Mouse (Mus musculus) macrophage (primary cell): Measurements from ENCODE around the gene Yeats4. TPM values are rescaled to one million over a fixed set of nuclear protein-coding genes. Genes with fewer than 3 reads are reported as not detected.
"Not testable (repeated sequence)": the region's sequence is repeated elsewhere in the genome, so short reads cannot be mapped to it uniquely, and the experiment has no call there.

Source experiments
- H3K27ac ChIP-seq: fragments of 350-480 bp; formaldehyde crosslinking; 2 replicates; pipeline ENCODE4 v1.9.0; 2021
- H3K36me3 ChIP-seq: fragments of 350-480 bp; formaldehyde crosslinking; 2 replicates; pipeline ENCODE4 v1.9.0; 2021; ENCODE audit errors: inconsistent target
- H3K4me3 ChIP-seq: fragments of 350-480 bp; formaldehyde crosslinking; 2 replicates; pipeline ENCODE4 v1.9.0; 2021; ENCODE audit errors: inconsistent target
- H3K79me2 ChIP-seq: fragments of 350-480 bp; formaldehyde crosslinking; 2 replicates; pipeline ENCODE4 v1.9.0; 2021; ENCODE audit errors: inconsistent target
- WGBS: methylation state at CpG from one replicate; pipeline ENCODE4 v1.1.7; 2026; ENCODE audit warnings: inconsistent platforms; ENCODE audit not compliant: missing documents; 5-methylcytosine and 5-hydroxymethylcytosine counted together
- polyA plus RNA-seq: library from polyadenylated mRNA; stranded (reverse); fragments of 250-400 nt; gene quantifications from 3 replicates; pipeline ENCODE4 v1.2.4, GENCODE M21; 2018; ENCODE audit warnings: inconsistent platforms

Gene Yeats4
- polyA plus RNA-seq, 1 experiment from 2014 or later = 78.5 TPM

DNA sequence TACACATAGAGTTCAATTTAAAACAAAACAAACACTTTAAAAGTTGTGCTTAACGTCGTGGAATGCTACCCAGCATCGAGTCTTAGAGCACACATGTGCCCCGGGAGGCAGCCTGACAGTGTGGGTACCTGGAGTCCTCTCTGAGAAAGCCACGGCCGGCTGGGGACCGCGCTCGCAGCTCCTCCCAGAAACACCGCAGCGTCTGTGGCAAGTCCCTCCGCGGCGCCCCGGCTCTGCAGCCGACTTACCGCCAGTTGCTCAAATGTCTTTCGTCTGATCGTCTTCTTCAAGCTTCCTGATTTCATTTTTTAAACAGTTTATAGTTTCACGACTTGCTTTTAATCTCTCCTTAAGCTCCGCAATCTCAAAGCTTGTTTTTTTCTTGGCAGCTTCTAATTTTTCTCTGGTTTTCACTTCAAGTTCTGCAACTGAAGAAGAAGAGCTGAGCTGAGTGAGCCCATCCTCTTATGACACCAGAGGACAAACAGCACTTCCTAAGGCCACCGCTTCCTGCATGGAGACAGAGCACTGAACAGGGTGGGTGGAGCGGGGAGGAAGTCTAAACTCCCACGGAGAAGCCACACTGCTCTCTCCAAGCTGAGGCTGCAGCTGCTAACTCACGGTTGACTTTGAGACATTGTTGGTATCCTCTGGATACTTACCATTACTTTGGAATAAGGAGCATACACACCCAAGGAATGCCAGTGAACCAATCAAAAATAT is 8.7 kb downstream of the Yeats4 start:
- WGBS = 33% methylated on average over 25 of the region's 25 CpGs
- Histone ChIP-seq H3K4me3 (no peak overlapping the region), H3K79me2 (peaks cover 22% of the 10 kb centered on the region; the same call in 1 of the 2 replicates), H3K27ac (peak overlapping the region; percentile 65), H3K36me3 (peaks cover 18% of the 10 kb centered on the region)

GRCm38 (mm10) chr10:117211023-117211422 is 13.3 kb downstream of the Yeats4 start:
- H3K4me3 ChIP-seq = no peak overlapping the region
- H3K79me2 ChIP-seq = no peaks in the 10 kb centered on the region
- WGBS = 91% methylated on average over 6 of the region's 6 CpGs
- H3K27ac ChIP-seq = no peak overlapping the region
- no peaks in the 10 kb centered on the region for H3K36me3 ChIP-seq

DNA sequence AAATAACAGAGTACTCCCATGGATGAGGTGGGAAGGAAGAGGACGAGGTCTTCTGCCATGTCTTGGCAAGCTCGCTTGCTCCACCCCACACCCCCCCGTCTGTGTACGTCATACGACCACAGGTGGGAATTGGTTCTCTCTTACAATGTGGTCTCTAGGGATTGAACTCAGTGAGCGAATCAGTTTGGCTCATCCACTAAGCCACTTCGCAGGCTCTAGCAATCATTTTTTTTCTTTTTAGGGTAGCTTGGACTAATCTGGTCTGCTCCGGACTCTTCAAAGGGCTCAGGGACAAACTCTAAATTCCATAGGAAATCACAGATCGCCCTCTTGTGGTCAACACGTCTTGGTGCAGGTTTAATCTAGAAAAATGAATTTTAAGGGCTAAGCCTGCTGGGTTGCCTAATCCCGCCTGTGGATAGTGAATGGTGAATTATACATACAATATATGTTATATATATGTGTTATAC is 14.8 kb downstream of the Yeats4 start:
- no peak overlapping the region for H3K4me3 ChIP-seq
- WGBS = 10% methylated on average over 11 of the region's 11 CpGs
- no peak overlapping the region for H3K27ac ChIP-seq
- no peaks in the 10 kb centered on the region for H3K36me3 ChIP-seq
- no peaks in the 10 kb centered on the region for H3K79me2 ChIP-seq

DNA sequence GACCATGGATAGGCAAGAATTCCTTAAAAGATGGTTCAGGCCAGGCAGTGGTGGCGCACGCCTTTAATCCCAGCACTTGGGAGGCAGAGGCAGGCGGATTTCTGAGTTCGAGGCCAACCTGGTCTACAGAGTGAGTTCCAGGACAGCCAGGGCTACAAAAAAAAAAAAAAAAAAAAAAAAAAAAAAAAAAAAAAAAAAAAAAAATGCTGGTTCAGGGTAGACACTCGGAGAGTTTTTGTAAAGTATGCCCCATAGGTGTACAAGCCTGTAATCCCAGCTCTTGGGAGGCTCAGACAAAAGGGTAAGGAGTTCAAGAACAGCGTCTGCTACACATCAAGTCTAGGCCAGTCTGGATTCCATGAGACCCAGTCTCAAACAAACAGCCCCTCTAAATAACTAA is 15.5 kb downstream of the Yeats4 start:
- H3K36me3 ChIP-seq, H3K27ac ChIP-seq, H3K4me3 ChIP-seq, H3K79me2 ChIP-seq: not testable (repeated sequence)
- 92% methylated on average over 4 of the region's 6 CpGs for WGBS

- 95% methylated on average over 14 of the region's 15 CpGs for whole genome bisulfite sequencing
- H3K4me3 ChIP-seq = no peak overlapping the region
- H3K79me2 ChIP-seq = no peaks in the 10 kb centered on the region
- H3K27ac ChIP-seq = no peak overlapping the region
- no peaks in the 10 kb centered on the region for H3K36me3 ChIP-seq
Measured at GRCm38 (mm10) chr10:117208221-117208620, 16.1 kb downstream of the Yeats4 start.

- WGBS = 95% methylated on average over 3 of the region's 3 CpGs
- H3K79me2 ChIP-seq = no peaks in the 10 kb centered on the region
- H3K27ac ChIP-seq = no peak overlapping the region
- no peaks in the 10 kb centered on the region for H3K36me3 ChIP-seq
- no peak overlapping the region for H3K4me3 ChIP-seq
Measured at GRCm38 (mm10) chr10:117206070-117206469, 18.2 kb downstream of the Yeats4 start.

- H3K27ac ChIP-seq = no peak overlapping the region
- no peaks in the 10 kb centered on the region for H3K36me3 ChIP-seq
- H3K79me2 ChIP-seq = no peaks in the 10 kb centered on the region
- no peak overlapping the region for H3K4me3 ChIP-seq
- WGBS = 15% methylated on average over 2 of the region's 2 CpGs
Measured at GRCm38 (mm10) chr10:117203558-117203981, 20.7 kb downstream of the Yeats4 start.

- WGBS = 95% methylated on average over 13 of the region's 17 CpGs
- Histone ChIP-seq H3K79me2 (no peaks in the 10 kb centered on the region), H3K27ac (no peak overlapping the region), H3K4me3 (no peak overlapping the region), H3K36me3 (no peaks in the 10 kb centered on the region)
Measured at GRCm38 (mm10) chr10:117202981-117203557, 21.2 kb downstream of the Yeats4 start.

GRCm38 (mm10) chr10:117199701-117200100 is 24.6 kb downstream of the Yeats4 start:
- H3K79me2 ChIP-seq = no peaks in the 10 kb centered on the region
- H3K36me3 ChIP-seq = no peaks in the 10 kb centered on the region
- H3K27ac ChIP-seq = no peak overlapping the region
- WGBS = 90% methylated on average over 3 of the region's 3 CpGs
- H3K4me3 ChIP-seq = no peak overlapping the region

DNA sequence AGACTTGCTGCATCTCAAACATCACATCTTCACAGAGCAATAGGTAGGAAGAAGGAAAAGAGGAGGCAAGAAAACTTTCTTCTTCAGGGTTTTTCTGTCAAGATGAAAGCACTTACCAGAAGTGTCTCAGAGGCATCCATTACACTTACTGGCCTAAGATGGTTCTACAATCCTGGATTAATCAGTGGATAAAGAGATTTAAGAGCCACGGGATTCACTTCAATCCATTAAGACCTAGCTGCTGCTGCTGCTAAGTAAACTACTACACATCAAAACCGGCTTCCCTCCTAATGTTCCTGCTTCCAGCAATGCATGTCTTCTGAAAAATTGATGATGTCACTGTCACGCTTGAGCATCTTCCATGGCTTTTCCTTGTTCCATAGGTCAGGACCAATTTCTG is 27.6 kb downstream of the Yeats4 start:
- Histone ChIP-seq H3K36me3 (no peaks in the 10 kb centered on the region), H3K4me3 (no peak overlapping the region), H3K79me2 (no peaks in the 10 kb centered on the region), H3K27ac (no peak overlapping the region)
- WGBS = 87% methylated on average over 3 of the region's 3 CpGs

DNA sequence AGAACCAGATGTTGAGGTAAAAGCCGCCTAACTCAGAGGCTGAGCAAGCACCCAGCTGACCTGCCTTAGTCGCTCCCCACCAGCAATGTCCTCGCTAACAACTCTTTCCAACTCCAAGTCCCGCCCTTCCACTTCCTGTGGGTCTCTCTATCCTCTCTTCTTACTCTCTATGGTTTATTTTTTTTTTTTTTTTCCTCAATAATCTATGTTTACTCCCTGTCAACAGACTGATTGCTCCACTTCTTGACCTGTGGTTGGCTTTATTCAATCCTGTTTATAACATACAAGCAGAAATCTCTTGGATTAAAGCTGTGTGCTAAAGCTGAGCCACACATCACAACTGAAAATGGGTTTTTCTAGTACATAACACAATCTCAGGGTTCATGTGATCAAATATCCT is 28.6 kb downstream of the Yeats4 start:
- H3K4me3 ChIP-seq = no peak overlapping the region
- WGBS = 96% methylated on average over 4 of the region's 4 CpGs
- H3K36me3 ChIP-seq = no peaks in the 10 kb centered on the region
- no peak overlapping the region for H3K27ac ChIP-seq
- no peaks in the 10 kb centered on the region for H3K79me2 ChIP-seq

DNA sequence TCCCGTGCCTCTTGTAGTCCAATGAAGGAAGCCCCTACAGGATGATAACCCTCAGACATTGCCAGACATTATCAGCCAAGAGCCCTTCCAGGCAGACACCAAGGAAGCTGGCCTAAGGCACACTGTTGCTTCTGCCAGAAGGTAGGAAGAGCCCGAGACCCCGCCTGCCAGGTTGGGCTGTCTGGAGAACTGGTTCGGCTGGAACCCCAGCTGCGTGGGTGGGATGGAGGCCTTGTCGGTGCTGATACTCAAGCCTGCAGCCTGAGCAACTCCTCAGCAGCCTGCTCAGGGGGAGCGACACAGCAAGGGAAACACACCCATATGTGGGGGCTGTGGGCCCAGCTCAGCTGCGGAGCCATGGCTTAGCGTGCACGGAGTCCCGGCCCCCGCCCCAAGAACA is 29.3 kb downstream of the Yeats4 start:
- Histone ChIP-seq H3K27ac (no peak overlapping the region), H3K4me3 (no peak overlapping the region), H3K36me3 (no peaks in the 10 kb centered on the region), H3K79me2 (no peaks in the 10 kb centered on the region)
- WGBS = 95% methylated on average over 12 of the region's 12 CpGs

GRCm38 (mm10) chr10:117193364-117193763 is 30.9 kb downstream of the Yeats4 start:
- H3K4me3 ChIP-seq = no peak overlapping the region
- 95% methylated on average over 5 of the region's 5 CpGs for WGBS
- H3K79me2 ChIP-seq = no peaks in the 10 kb centered on the region

DNA sequence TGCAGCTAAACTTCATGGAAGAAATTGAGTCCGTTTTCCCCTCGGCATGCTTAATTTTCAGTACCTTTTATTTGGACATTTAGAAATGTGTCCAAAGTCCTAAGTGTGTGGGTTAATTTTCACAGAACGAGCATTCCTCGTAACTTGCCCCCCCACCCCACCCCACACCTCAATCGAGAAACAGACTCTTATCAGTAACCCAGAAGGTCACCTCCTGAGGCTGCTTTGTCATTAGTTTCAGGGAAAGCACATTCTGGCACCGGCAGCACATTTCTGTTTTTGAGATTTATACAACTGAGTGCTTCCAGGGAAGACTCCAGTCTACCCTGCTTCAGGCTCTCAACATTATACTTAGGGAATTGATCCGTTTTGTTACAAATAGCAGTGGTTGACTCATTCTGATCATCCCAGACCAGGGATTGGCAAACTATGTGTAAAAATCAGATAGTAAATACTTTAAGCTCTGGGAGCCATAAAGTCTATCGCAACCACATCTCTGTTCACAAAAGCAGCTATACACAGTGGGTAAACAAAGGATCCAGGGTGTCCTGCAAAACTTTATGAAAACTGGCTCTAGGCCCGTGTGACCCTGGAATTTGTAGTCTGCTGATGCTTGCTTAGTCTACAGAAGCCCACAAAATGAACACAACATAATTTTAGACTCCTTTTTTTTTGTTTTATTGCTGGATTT is 38.8 kb downstream of the Yeats4 start:
- no peak overlapping the region for H3K4me3 ChIP-seq
- no peaks in the 10 kb centered on the region for H3K79me2 ChIP-seq
- H3K36me3 ChIP-seq = no peaks in the 10 kb centered on the region
- 86% methylated on average over 9 of the region's 9 CpGs for WGBS
- H3K27ac ChIP-seq = no peak overlapping the region

More at GRCm38 (mm10) chr10:117193364-117193763, 30.9 kb downstream of the Yeats4 start:
- H3K36me3 ChIP-seq = no peaks in the 10 kb centered on the region
- no peak overlapping the region for H3K27ac ChIP-seq

DNA sequence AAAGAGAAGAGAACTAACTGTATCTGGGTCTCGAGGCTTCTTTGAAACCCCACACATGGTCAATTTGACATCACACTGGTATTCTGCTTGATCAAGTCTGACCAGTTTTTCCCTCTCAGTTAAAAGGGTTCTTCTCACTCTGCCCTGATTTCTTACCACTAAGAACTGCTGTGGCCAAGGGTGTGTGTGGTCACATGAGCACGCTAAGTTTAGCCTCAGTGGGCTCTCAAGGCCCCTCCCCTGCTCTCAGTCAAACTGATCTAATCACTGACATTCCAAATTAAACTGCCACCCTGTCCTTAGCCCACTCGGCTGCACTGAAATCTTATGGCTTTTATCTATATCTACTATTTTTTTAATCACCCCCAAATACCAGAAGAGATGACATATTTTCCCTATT is 43.2 kb downstream of the Yeats4 start:
- Histone ChIP-seq H3K27ac (no peak overlapping the region), H3K4me3 (no peak overlapping the region), H3K79me2 (no peaks in the 10 kb centered on the region), H3K36me3 (no peaks in the 10 kb centered on the region)
- 65% methylated on average over 3 of the region's 3 CpGs for WGBS
